In the genomic region with DNA sequence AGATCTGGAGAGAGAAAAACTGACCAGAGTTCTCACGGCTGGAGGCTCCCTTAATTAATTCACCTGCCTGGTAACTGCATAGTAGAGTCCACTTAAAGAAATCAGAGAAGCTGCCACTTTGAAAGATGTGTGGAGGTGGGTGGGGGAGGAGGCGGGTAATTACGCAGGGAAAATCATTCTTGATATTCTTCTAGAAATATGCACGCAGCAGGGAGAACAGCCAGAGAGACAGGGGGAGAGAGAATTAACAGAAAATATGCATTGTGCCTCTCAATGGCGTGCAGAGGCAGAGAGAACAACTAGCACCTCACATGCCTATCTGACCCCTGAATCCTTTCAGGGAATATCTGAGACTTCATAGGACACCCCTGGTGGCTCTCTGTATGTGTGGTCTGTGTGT, we compare ENCODE assay signal across 11 mouse cellular contexts. TPM values are rescaled to one million over a fixed set of nuclear protein-coding genes. Genes with fewer than 3 reads are reported as not detected.
A peak's percentile ranks its signal among the peaks of the same experiment; 100 is the strongest.
DNase-seq lines count a peak whose midpoint lies in the region; ATAC-seq and TF ChIP-seq lines count a peak whose summit lies in the region.
"Had no signal": no experiment of that assay in that cellular context is flagged by ENCODE, and none has a peak within 500 bp of the region (broad histone marks: within the 10 kb centered on the region; RNA-seq: fewer than 3 reads in every experiment).

No protein-coding gene starts in this region.

- TF ChIP-seq CTCF in small intestine, adult 2 months (IDR thresholded peaks at IDR 0.05; ENCODE audit: extremely low read depth, insufficient read length, insufficient replicate concordance, low read depth, low read length): no peak

- H3K9ac ChIP-seq in heart, embryonic 15.5 days: no peak overlapping the region
- H3K9ac ChIP-seq in lung, embryonic 15.5 days: no peak overlapping the region
- no peak overlapping the region for H3K9ac ChIP-seq in embryonic facial prominence, embryonic 12.5 days

- peak; percentile 8; the same call in 1 of the 2 replicates for ATAC-seq in heart, embryonic 15.5 days (replicated peaks; ENCODE audit: insufficient number of reproducible peaks, insufficient read depth, low FRiP score, low read depth)
- ATAC-seq in lung, embryonic 15.5 days (ENCODE audit: borderline replicate concordance, extremely low read depth, low FRiP score, low TSS enrichment): no peak; the same call in 1 of the 2 replicates
- peak; percentile 26; the same call in 1 of the 2 replicates for ATAC-seq in embryonic facial prominence, embryonic 12.5 days (ENCODE audit: insufficient number of reproducible peaks, insufficient read depth, low FRiP score, low TSS enrichment)
- no peak for ATAC-seq in monocyte, adult 5-6 weeks (replicated peaks; ENCODE audit: insufficient number of reproducible peaks, low FRiP score, low TSS enrichment, poor library complexity, severe bottlenecking)
- ATAC-seq: activated CD4-positive, CD25-positive, alpha-beta regulatory T cell, adult 4 months had no signal

- H3K4me1 ChIP-seq in heart, embryonic 15.5 days (replicated peaks): peaks cover 26% of the 10 kb centered on the region
- H3K4me1 ChIP-seq in lung, embryonic 15.5 days: peaks cover 15% of the 10 kb centered on the region
- peaks cover 30% of the 10 kb centered on the region for H3K4me1 ChIP-seq in embryonic facial prominence, embryonic 12.5 days
- peaks cover 2% of the 10 kb centered on the region; the same call in 1 of the 2 replicates for H3K4me1 ChIP-seq in small intestine, adult 2 months (ENCODE audit: control insufficient read depth, insufficient read depth, insufficient read length, low read length)
- H3K4me1 ChIP-seq: megakaryocyte, embryonic 14.5 days had no signal

- H3K36me3 ChIP-seq in heart, embryonic 15.5 days: no peaks in the 10 kb centered on the region
- no peaks in the 10 kb centered on the region for H3K36me3 ChIP-seq in lung, embryonic 15.5 days
- H3K36me3 ChIP-seq in embryonic facial prominence, embryonic 12.5 days: no peaks in the 10 kb centered on the region
- no peaks in the 10 kb centered on the region for H3K36me3 ChIP-seq in small intestine, adult 2 months (ENCODE audit: control insufficient read depth, insufficient read depth, low read length)

- no peaks in the 10 kb centered on the region for H3K9me3 ChIP-seq in heart, embryonic 15.5 days (replicated peaks)
- H3K9me3 ChIP-seq in lung, embryonic 15.5 days: no peaks in the 10 kb centered on the region
- no peaks in the 10 kb centered on the region for H3K9me3 ChIP-seq in embryonic facial prominence, embryonic 12.5 days
- H3K9me3 ChIP-seq: megakaryocyte, embryonic 14.5 days had no signal

- WGBS in heart, embryonic 15.5 days: 42% methylated on average over 5 of the region's 5 CpGs
- 35% methylated on average over 5 of the region's 5 CpGs for WGBS in lung, embryonic 15.5 days
- 44% methylated on average over 5 of the region's 5 CpGs for WGBS in embryonic facial prominence, embryonic 12.5 days
- WGBS in small intestine, adult 2 months: 44% methylated on average over 5 of the region's 5 CpGs

- TF ChIP-seq POLR2A in small intestine, adult 2 months (IDR thresholded peaks at IDR 0.05; ENCODE audit: low read depth, low read length): no peak

- no peaks in the 10 kb centered on the region for H3K27me3 ChIP-seq in heart, embryonic 15.5 days
- no peaks in the 10 kb centered on the region for H3K27me3 ChIP-seq in lung, embryonic 15.5 days
- H3K27me3 ChIP-seq in embryonic facial prominence, embryonic 12.5 days: no peaks in the 10 kb centered on the region
- H3K27me3 ChIP-seq in small intestine, adult 2 months (ENCODE audit: control insufficient read depth, insufficient read depth, low read length): no peaks in the 10 kb centered on the region

- DNase-seq in heart, adult 8-10 months (ENCODE audit: low spot score): no peak
- no peak for DNase-seq in lung, postnatal 36 days
- DNase-seq in right cerebral cortex, postnatal 25 days: no peak
- DNase-seq: thymus, adult 2 months had no signal

- 0 out of 2 replicates have a peak overlapping the region, but pooled peaks have one; percentile 21 for H3K4me2 ChIP-seq in heart, embryonic 15.5 days
- peak overlapping the region; percentile 4; the same call in 1 of the 2 replicates for H3K4me2 ChIP-seq in lung, embryonic 15.5 days
- no peak overlapping the region for H3K4me2 ChIP-seq in embryonic facial prominence, embryonic 12.5 days (replicated peaks)

- H3K4me3 ChIP-seq in heart, embryonic 15.5 days: no peak overlapping the region
- no peak overlapping the region for H3K4me3 ChIP-seq in lung, embryonic 15.5 days
- H3K4me3 ChIP-seq in embryonic facial prominence, embryonic 12.5 days: no peak overlapping the region
- H3K4me3 ChIP-seq in small intestine, adult 2 months (ENCODE audit: low read depth, low read length): no peak overlapping the region
- H3K4me3 ChIP-seq: megakaryocyte, embryonic 14.5 days had no signal

- H3K27ac ChIP-seq in heart, embryonic 15.5 days: peak overlapping the region; percentile 88
- H3K27ac ChIP-seq in lung, embryonic 15.5 days: peak overlapping the region; percentile 62
- H3K27ac ChIP-seq in embryonic facial prominence, embryonic 12.5 days: peak overlapping the region; percentile 64; the same call in 1 of the 2 replicates
- H3K27ac ChIP-seq in small intestine, adult 2 months (ENCODE audit: insufficient read depth, low read depth, low read length): peak overlapping the region; percentile 9; the same call in 1 of the 2 replicates

RNA-seq across cellular contexts. Expression of a gene that starts 14.9 kb away (rescaled TPM):
- polyA plus RNA-seq in heart, embryonic 15.5 days (2015; fragmentation: Nextera tagmentation; extraction: Ambion mirVana): 12.7 and 15.5 TPM in 2 replicates
- total RNA-seq in heart, adult 8-10 months (2022): 1 to 10 TPM; 2.2 to 3.6 (median 3.1) TPM
- 16.5 and 17.5 TPM in 2 replicates for polyA plus RNA-seq in lung, embryonic 15.5 days (2015; fragmentation: Nextera tagmentation; extraction: Ambion mirVana)
- 34.6 and 34.7 TPM in 2 replicates for polyA plus RNA-seq in embryonic facial prominence, embryonic 12.5 days (2016; fragmentation: Nextera tagmentation; extraction: Ambion mirVana)
- 0.60 and 0.70 TPM in 2 replicates for polyA plus RNA-seq in small intestine, adult 2 months (2012; rRNA removed)
- total RNA-seq in monocyte, adult 5-6 weeks (2017): 8.2 to 12.2 TPM (median 11.8 TPM) in 3 replicates

Comparison
In these comparisons a context has a peak if more than half of its experiments do, and no peak if none do; other contexts are left out.
1. ATAC-seq: peak in heart, embryonic 15.5 days (single experiment) and embryonic facial prominence, embryonic 12.5 days (single experiment); none in lung, embryonic 15.5 days (single experiment) and monocyte, adult 5-6 weeks (single experiment).
2. H3K27ac ChIP-seq: peak in every context shown above with its lines; median percentile 88 in heart, embryonic 15.5 days; 64 in embryonic facial prominence, embryonic 12.5 days; 62 in lung, embryonic 15.5 days; 9 in small intestine, adult 2 months.